Mouse (Mus musculus) testis, adult 2 months (tissue): Measurements from ENCODE around the gene Ap5s1.

Experiments
- CTCF ChIP-seq: fragments of 200-500 bp; IDR thresholded peaks from 2 replicates; pipeline ENCODE4 v1.5.1; 2012; ENCODE audit warnings: low read depth, mild to moderate bottlenecking, inconsistent platforms, low read length, moderate library complexity; ENCODE audit not compliant: control insufficient read depth, insufficient read depth, insufficient replicate concordance
- POLR2A ChIP-seq: fragments of 200-500 bp; IDR thresholded peaks from 2 replicates; pipeline ENCODE4 v1.6.1; 2012; ENCODE audit warnings: low read depth, mild to moderate bottlenecking, inconsistent platforms, low read length, moderate library complexity; ENCODE audit not compliant: control insufficient read depth

- TF ChIP-seq CTCF (no peak), POLR2A (no peak)
Measured at GRCm38 (mm10) chr2:131170936-131171335, 35.9 kb upstream of the Ap5s1 start.
